Mouse (Mus musculus): Measurements from ENCODE around the gene Best2. TPM values are rescaled to one million over a fixed set of nuclear protein-coding genes. Genes with fewer than 3 reads are reported as not detected.

The Best2 gene
- total RNA-seq, 2 experiments from 2014 or later = not detected

GRCm38 (mm10) chr8:85025098-85025932 lies 11.0 kb upstream of the Best2 start, which contains the start of gene Asna1:
Asna1 (minus strand) TSS chr8:85025281.
- peak; percentile 77 for ATAC-seq (replicated peaks; ENCODE audit: poor library complexity, severe bottlenecking)

- ATAC-seq (replicated peaks; ENCODE audit: poor library complexity, severe bottlenecking) = no peak
Observed at GRCm38 (mm10) chr8:85023846-85024245, 9.5 kb upstream of the Best2 start.

- ATAC-seq (replicated peaks; ENCODE audit: poor library complexity, severe bottlenecking) = no peak
Observed at GRCm38 (mm10) chr8:85021514-85022055, 7.3 kb upstream of the Best2 start.

GRCm38 (mm10) chr8:85017209-85017608 lies 2.9 kb upstream of the Best2 start:
- no peak for ATAC-seq (replicated peaks; ENCODE audit: poor library complexity, severe bottlenecking)

DNA sequence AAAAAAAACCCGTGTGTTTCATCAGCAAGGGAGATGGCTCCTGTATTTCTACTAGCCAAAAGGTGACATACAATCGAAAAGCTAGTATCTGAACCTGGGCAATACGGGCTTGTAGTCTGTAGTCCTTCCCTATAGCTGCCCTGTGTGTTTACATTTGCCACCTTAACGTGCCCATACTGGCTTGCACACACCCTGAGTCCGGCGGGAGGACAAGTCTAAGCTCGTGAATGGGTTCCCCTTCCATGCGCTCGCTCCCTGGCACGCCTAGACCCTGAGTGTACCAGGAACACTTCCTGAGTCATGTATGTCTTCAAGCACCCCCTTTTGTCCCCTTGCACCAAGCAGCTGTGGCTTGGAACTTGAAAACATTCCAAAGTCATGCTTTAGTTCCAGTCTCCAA lies 2.4 kb upstream of the Best2 start:
- no peak for ATAC-seq (replicated peaks; ENCODE audit: poor library complexity, severe bottlenecking)

DNA sequence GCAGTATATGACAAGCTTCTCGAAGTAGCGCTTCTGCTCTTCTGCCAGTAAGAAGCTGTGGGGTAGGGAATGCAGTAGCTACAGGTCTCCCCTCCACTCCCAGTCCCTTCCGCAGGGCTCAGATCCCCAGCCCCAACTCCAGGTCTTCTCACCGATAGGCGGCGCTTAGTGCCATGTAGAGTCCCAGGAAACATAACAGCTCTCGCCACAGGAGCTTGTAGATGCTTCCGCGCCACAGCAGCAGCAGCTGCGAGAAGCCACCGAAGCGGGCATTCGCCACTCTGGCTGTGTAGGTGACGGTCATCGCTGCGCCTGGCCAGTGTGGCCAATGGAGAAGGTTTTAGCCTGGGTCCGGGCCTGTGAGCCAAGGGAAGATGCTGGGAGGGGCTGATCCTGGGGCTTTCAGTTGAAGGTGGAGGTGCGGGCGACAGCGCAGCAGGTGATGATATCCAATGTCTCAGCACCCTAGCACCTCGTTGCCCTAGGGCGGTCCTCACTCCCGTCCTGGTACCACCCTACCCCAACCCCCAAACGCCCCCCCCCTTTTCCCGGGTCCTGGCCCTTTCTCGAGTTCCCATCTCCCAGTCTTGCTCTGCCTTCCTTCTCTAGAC lies 996 bp downstream of the Best2 start:
- peak; percentile 90 for ATAC-seq (replicated peaks; ENCODE audit: poor library complexity, severe bottlenecking)

- peak; percentile 24; the same call in 1 of the 2 replicates for ATAC-seq (replicated peaks; ENCODE audit: poor library complexity, severe bottlenecking)
Observed at GRCm38 (mm10) chr8:85011242-85011641, 3.1 kb downstream of the Best2 start.

DNA sequence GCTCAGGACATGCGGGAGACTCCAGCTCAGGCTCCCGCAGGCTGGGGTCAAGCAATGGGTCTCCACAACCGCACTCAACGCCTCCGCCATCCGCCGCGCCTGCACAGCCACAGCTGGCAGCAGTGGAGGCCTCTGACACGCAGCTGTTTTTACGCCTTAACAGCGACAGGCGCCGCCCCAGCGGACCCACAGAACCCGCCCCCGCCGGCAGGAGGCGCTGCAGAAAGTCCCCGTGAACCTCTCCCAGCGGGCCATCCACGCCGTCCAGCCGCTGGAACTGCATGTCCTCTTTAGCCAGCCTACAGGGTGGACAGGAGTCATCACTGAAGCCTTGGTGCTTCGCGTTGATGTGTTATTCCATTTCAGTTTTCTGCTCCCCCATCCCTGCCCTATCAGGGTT lies 6.6 kb downstream of the Best2 start:
- peak; percentile 73 for ATAC-seq (replicated peaks; ENCODE audit: poor library complexity, severe bottlenecking)

DNA sequence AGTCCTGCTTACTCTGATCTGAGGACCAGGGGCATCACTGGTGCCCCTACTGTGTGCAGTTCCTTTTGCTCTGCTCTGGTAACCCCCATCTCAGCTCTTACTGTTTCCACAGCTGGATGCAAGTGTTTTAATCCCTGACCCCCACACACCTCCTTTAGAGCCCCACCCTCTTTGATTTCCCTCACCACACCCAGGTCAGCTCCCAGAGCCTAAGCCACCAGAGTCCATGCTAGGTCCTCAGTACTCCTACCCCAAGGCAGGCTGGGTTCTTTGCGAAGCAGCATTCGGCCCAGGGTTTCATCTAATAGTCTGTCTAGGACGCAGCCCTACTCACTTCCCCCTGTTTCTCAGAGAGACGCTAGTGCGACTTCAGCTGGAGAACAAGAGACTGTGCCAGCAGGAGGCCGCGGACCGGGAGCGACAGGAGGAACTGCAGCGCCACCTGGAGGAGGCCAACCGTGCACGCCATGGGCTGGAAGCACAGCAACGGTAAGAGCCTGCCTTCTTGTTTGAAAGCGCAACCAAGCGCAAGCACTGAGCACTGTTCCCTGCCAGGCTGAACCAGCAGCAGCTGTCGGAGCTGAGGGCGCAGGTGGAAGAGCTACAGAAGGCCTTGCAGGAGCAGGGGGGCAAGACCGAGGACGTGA lies 16.6 kb downstream of the Best2 start:
- peak; percentile 99 for ATAC-seq (replicated peaks; ENCODE audit: poor library complexity, severe bottlenecking)

DNA sequence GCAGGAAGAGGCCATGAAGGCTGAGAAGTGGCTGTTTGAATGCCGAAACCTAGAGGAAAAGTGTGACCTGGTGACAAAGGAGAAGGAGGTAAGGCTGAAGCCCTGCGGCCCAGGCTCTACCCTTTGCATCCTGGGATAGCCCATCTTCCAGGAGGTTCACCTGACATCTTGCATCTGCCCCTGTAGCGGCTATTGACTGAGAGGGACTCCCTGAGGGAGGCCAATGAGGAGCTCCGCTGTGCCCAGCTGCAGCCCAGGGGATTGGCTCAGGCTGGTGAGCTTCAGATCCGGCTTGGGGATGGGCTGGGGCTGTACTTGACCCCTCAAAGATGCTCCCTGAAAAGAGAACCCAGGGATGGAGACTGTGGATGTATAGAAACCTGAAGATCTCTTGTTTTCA lies 17.4 kb downstream of the Best2 start:
- ATAC-seq (replicated peaks; ENCODE audit: poor library complexity, severe bottlenecking) = no peak

DNA sequence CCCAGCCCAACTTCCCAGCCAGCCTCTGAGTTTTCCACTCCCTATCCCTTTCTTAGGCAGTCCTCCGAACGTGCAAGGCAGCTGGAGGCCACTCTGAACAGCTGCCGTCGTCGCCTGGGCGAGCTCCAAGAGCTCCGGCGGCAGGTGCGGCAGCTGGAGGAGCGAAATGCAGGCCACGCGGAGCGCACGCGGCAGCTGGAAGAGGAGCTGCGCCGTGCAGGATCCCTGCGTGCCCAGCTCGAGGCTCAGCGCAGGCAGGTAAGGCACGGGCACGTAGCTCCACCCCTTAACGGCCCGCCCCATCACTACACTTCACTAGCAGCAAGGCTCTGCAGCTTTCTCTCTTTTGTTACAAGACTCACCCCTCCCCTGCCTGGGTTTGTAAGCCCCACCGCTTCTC lies 18.7 kb downstream of the Best2 start:
- ATAC-seq (replicated peaks; ENCODE audit: poor library complexity, severe bottlenecking) = no peak

DNA sequence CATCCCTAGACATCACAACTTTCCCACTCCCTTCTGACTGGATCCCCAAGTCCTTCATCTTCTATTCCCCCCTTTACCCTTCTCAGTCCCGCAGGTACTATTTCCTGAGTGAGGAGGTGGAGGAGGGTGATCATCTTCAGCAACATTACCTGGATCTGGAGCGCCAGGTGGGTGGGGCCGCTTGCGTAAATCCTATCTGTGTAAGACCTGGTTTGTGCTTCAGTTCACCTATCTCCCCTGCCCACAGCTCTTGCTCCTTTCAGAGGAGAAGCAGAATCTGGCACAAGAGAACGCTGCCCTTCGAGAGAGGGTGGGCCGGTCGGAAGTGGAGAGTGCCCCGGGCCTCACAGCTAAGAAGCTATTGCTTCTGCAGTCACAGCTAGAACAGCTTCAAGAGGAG lies 20.0 kb downstream of the Best2 start:
- ATAC-seq (replicated peaks; ENCODE audit: poor library complexity, severe bottlenecking) = no peak

- ATAC-seq (replicated peaks; ENCODE audit: poor library complexity, severe bottlenecking) = peak; percentile 13
Observed at GRCm38 (mm10) chr8:84990836-84991235, 23.5 kb downstream of the Best2 start.

GRCm38 (mm10) chr8:84990349-84990748 lies 24.0 kb downstream of the Best2 start, which contains the start of gene Hook2:
Hook2 (plus strand) TSS chr8:84990603.
- peak; percentile 70 for ATAC-seq (replicated peaks; ENCODE audit: poor library complexity, severe bottlenecking)

DNA sequence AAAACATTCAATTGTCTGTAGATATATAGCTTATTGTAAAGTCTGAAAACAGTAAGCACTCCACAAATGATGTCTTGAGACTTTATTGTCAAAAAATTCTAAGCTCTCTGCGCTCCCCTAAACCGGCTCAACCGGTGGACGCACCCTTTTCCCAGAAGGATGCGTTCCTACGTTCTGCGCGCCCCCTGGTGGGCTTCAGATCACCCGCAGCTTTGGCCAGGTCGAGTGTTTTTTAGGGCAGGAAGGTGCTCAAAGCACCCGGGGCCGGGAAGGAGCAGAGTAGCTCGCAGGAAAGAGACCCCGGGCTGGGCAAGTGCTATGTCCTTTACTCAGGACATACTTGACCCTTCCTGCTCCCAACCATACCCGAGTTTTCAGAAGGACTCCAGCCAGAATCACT lies 24.5 kb downstream of the Best2 start:
- peak; percentile 41 for ATAC-seq (replicated peaks; ENCODE audit: poor library complexity, severe bottlenecking)

- no peak for ATAC-seq (replicated peaks; ENCODE audit: poor library complexity, severe bottlenecking)
Observed at GRCm38 (mm10) chr8:84989311-84989731, 25.0 kb downstream of the Best2 start.

- ATAC-seq (replicated peaks; ENCODE audit: poor library complexity, severe bottlenecking) = no peak
Observed at GRCm38 (mm10) chr8:84987903-84988302, 26.4 kb downstream of the Best2 start.

GRCm38 (mm10) chr8:84987388-84987787 lies 26.9 kb downstream of the Best2 start:
- no peak for ATAC-seq (replicated peaks; ENCODE audit: poor library complexity, severe bottlenecking)

- ATAC-seq (replicated peaks; ENCODE audit: poor library complexity, severe bottlenecking) = no peak
Observed at GRCm38 (mm10) chr8:84986379-84986945, 27.9 kb downstream of the Best2 start.

DNA sequence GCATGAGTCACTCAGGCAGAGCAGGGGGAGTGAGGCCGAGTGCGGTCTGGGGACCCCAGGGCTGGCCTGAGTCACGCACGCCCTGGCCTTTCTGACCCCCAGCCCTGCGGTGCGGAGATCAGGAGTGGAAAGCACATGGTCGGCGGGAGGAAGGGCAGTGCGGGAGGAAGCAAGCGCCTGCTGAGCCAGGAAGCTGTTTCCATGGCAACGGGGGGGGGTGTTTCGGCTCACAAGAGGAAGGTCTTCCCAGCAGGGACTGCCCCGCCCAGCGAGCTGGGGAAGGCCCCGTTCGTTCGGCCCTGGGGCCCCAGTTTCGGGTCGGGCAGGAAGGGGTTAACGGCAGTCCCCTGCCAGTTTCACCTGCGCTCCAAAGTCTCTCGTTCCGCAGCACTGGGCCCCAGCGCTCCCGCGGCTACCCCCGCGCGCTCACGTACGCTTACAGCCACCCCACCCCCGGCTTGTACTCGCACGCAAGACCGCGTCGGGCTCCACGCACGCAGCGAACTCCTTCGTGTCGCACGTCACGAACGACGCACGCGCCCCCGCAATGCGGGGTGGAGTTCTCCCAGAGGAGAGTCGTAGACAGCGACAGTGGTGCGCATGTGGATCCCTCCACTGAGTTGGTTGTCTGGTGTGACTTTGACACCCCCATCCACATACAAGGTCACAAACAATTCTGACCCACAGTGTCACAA lies 28.5 kb downstream of the Best2 start:
- ATAC-seq (replicated peaks; ENCODE audit: poor library complexity, severe bottlenecking) = peak; percentile 56

Data from granulocyte monocyte progenitor cell, adult 5-6 weeks (primary cell).